Comparison of ENCODE assay signal across 9 mouse cellular contexts in genomic region chr4:63186281-63186870, GRCm38 (mm10). TPM values are rescaled to one million over a fixed set of nuclear protein-coding genes. Genes with fewer than 3 reads are reported as not detected.
DNase-seq lines count a peak whose midpoint lies in the region; ATAC-seq lines count a peak whose summit lies in the region.
"Had no signal": no experiment of that assay in that cellular context is flagged by ENCODE, and none has a peak within 500 bp of the region (broad histone marks: within the 10 kb centered on the region; RNA-seq: fewer than 3 reads in every experiment).

No protein-coding gene starts in this region.

- WGBS in heart, embryonic 13.5 days: 43% methylated on average over 21 of the region's 21 CpGs
- WGBS in liver, embryonic 11.5 days: 55% methylated on average over 21 of the region's 21 CpGs
- WGBS in midbrain, embryonic 15.5 days: 44% methylated on average over 21 of the region's 21 CpGs

- no peaks in the 10 kb centered on the region for H3K9me3 ChIP-seq in heart, embryonic 13.5 days
- no peaks in the 10 kb centered on the region for H3K9me3 ChIP-seq in liver, embryonic 11.5 days (ENCODE audit: control insufficient read depth, low read length)
- no peaks in the 10 kb centered on the region for H3K9me3 ChIP-seq in midbrain, embryonic 15.5 days

- DNase-seq in heart, adult 9 months (ENCODE audit: low spot score in 2 of 2): no peak
- DNase-seq in heart, postnatal 4 days: peak; percentile 27
- no peak for DNase-seq in liver, embryonic 11.5 days (ENCODE audit: low spot score)
- DNase-seq in spleen, postnatal 14 days (ENCODE audit: low spot score in 2 of 2): no peak
- DNase-seq in natural killer cell, adult 2 months (ENCODE audit: low spot score in 2 of 2): no peak
- no peak for DNase-seq in right cerebral cortex, postnatal 25 days

- H3K36me3 ChIP-seq in heart, embryonic 13.5 days: no peaks in the 10 kb centered on the region
- H3K36me3 ChIP-seq in liver, embryonic 11.5 days (ENCODE audit: control insufficient read depth, insufficient read depth, low read length): no peaks in the 10 kb centered on the region
- H3K36me3 ChIP-seq in midbrain, embryonic 15.5 days (replicated peaks): no peaks in the 10 kb centered on the region

- peak; percentile 33; the same call in 1 of the 2 replicates for ATAC-seq in heart, embryonic 13.5 days (ENCODE audit: extremely low read depth, insufficient number of reproducible peaks, low FRiP score, low TSS enrichment)
- 0 out of 2 replicates have a peak, but pooled peaks have one; percentile 39 for ATAC-seq in liver, embryonic 11.5 days (replicated peaks; ENCODE audit: low FRiP score)
- peak; percentile 67 for ATAC-seq in midbrain, embryonic 15.5 days (replicated peaks)

- peak overlapping the region; percentile 42 for H3K4me2 ChIP-seq in heart, embryonic 13.5 days
- H3K4me2 ChIP-seq in liver, embryonic 11.5 days: peak overlapping the region; percentile 16; the same call in 1 of the 2 replicates
- H3K4me2 ChIP-seq in midbrain, embryonic 15.5 days: no peak overlapping the region

- H3K9ac ChIP-seq in heart, embryonic 13.5 days: 0 out of 2 replicates have a peak overlapping the region, but pooled peaks have one; percentile 12
- H3K9ac ChIP-seq in liver, embryonic 11.5 days (ENCODE audit: low read depth, low read length): no peak overlapping the region
- H3K9ac ChIP-seq in midbrain, embryonic 15.5 days: no peak overlapping the region

- H3K27ac ChIP-seq in heart, embryonic 13.5 days (replicated peaks): peak overlapping the region; percentile 56
- no peak overlapping the region for H3K27ac ChIP-seq in liver, embryonic 11.5 days (ENCODE audit: low read depth, low read length)
- no peak overlapping the region for H3K27ac ChIP-seq in midbrain, embryonic 15.5 days

- H3K27me3 ChIP-seq in heart, embryonic 13.5 days (replicated peaks): peaks cover 23% of the 10 kb centered on the region
- H3K27me3 ChIP-seq in liver, embryonic 11.5 days (replicated peaks; ENCODE audit: control insufficient read depth, insufficient read depth, low read length): no peaks in the 10 kb centered on the region
- no peaks in the 10 kb centered on the region for H3K27me3 ChIP-seq in midbrain, embryonic 15.5 days (replicated peaks)

- peaks cover 26% of the 10 kb centered on the region for H3K4me1 ChIP-seq in heart, embryonic 13.5 days
- no peaks in the 10 kb centered on the region; the same call in 1 of the 2 replicates for H3K4me1 ChIP-seq in liver, embryonic 11.5 days (replicated peaks; ENCODE audit: control insufficient read depth, insufficient read depth, low read length)
- H3K4me1 ChIP-seq in midbrain, embryonic 15.5 days: no peaks in the 10 kb centered on the region; the same call in 1 of the 2 replicates

- no peak overlapping the region for H3K4me3 ChIP-seq in heart, embryonic 13.5 days
- H3K4me3 ChIP-seq in liver, embryonic 11.5 days (ENCODE audit: low read depth, low read length): no peak overlapping the region
- no peak overlapping the region for H3K4me3 ChIP-seq in midbrain, embryonic 15.5 days

RNA-seq across cellular contexts. Expression of gene Kif12, which starts 14.4 kb away (rescaled TPM):
- 0.90 and 1.3 TPM in 2 replicates for polyA plus RNA-seq in heart, embryonic 13.5 days (2015; fragmentation: Nextera tagmentation; extraction: Ambion mirVana)
- total RNA-seq in heart, postnatal 4 days (2021): not detected
- 7.9 and 9.0 TPM in 2 replicates for polyA plus RNA-seq in liver, embryonic 11.5 days (2014; fragmentation: Nextera tagmentation; extraction: Ambion mirVana)
- 0.06 and 0.14 TPM in 2 replicates for polyA plus RNA-seq in midbrain, embryonic 15.5 days (2015; fragmentation: Nextera tagmentation; extraction: Ambion mirVana)
- total RNA-seq: left cerebral cortex, postnatal 10 days had no signal

RNA-seq across cellular contexts. Expression of gene Col27a1, which starts 27.4 kb away (rescaled TPM):
- polyA plus RNA-seq in heart, embryonic 13.5 days (2015; fragmentation: Nextera tagmentation; extraction: Ambion mirVana): 3.7 and 4.2 TPM in 2 replicates
- total RNA-seq in heart, postnatal 4 days (2021): 1 to 10 TPM; 6.5 TPM
- 5.0 and 6.4 TPM in 2 replicates for polyA plus RNA-seq in liver, embryonic 11.5 days (2014; fragmentation: Nextera tagmentation; extraction: Ambion mirVana)
- polyA plus RNA-seq in midbrain, embryonic 15.5 days (2015; fragmentation: Nextera tagmentation; extraction: Ambion mirVana): 2.2 and 3.1 TPM in 2 replicates

RNA-seq across cellular contexts. Expression of gene Ambp, which starts 31.8 kb away (rescaled TPM):
- polyA plus RNA-seq in heart, embryonic 13.5 days (2015; fragmentation: Nextera tagmentation; extraction: Ambion mirVana): 3.2 and 26.2 TPM in 2 replicates
- not detected for total RNA-seq in heart, postnatal 4 days (2021)
- polyA plus RNA-seq in liver, embryonic 11.5 days (2014; fragmentation: Nextera tagmentation; extraction: Ambion mirVana): 736 and 748 TPM in 2 replicates
- polyA plus RNA-seq in midbrain, embryonic 15.5 days (2015; fragmentation: Nextera tagmentation; extraction: Ambion mirVana): 0.26 and 2.8 TPM in 2 replicates
- total RNA-seq: left cerebral cortex, postnatal 10 days had no signal

Comparison
In these comparisons a context has a peak if more than half of its experiments do, and no peak if none do; other contexts are left out.
1. RNA of gene Ambp, which starts 31.8 kb away (polyA plus RNA-seq): 736 to 748 TPM in liver, embryonic 11.5 days; 3.2 to 26.2 TPM in heart, embryonic 13.5 days and 0.26 to 2.8 TPM in midbrain, embryonic 15.5 days; every median in the first group is over 10 times any median in the second.
2. Peak in every context shown above with its lines, with median percentiles within 50 percentile points of each other: ATAC-seq.